Mouse (Mus musculus) liver, postnatal 0 days (tissue): Measurements from ENCODE around the gene Rint1.

Source experiments
- CTCF ChIP-seq: sonication (generic); IDR thresholded peaks from 2 replicates; pipeline ENCODE4 v1.5.1; 2016; ENCODE audit warnings: antibody characterized with exemption, low read depth
- EP300 ChIP-seq: IDR thresholded peaks from 2 replicates; pipeline ENCODE4 v1.6.1; 2016; ENCODE audit warnings: antibody characterized with exemption, low read depth, mild to moderate bottlenecking

- TF ChIP-seq CTCF = no peak
- TF ChIP-seq EP300 = no peak
Measured at GRCm38 (mm10) chr5:23771105-23771504, 16.4 kb upstream of the Rint1 start.
